Mouse (Mus musculus) gonadal fat pad, adult 2 months (tissue): ENCODE measurements around the gene Hook2. TPM values are rescaled to one million over a fixed set of nuclear protein-coding genes. Genes with fewer than 3 reads are reported as not detected.

Source experiments
- DNase-seq: peaks from one replicate; pipeline ENCODE4 v3.0.0-alpha.2; 2012; ENCODE audit warnings: low read depth
- polyA plus RNA-seq: library from polyadenylated mRNA; depleted of rRNA; stranded (reverse); fragments of >200 nt; gene quantifications from 2 replicates; pipeline ENCODE4 v1.2.3, GENCODE M21; 2012; rRNA removed

Gene Hook2
- polyA plus RNA-seq, 1 experiment = 16.5 TPM

GRCm38 (mm10) chr8:85032622-85033311, 42.4 kb downstream of the Hook2 start:
- no peak for DNase-seq

DNA sequence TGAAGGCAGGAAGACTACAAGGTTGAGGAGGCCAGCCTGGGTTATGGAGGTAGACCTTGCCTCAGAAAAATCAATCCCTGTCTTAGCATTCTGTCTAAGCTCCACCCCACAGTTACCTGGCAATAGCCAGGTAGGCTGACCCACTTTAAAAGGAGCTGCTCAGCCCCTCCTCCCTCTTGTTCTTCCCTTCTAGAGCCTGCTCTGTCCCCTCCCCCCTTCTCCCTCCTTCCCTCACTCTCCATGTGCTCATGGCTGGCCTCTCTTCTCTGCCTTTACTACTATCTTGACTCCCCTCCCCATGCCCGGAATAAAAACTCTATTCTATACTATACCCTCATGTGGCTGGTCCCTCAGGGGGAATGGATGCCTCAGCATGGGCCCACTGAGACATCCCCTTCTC, 43.5 kb downstream of the Hook2 start:
- DNase-seq = no peak

- DNase-seq = no peak
Measured at GRCm38 (mm10) chr8:85034764-85035163, 44.4 kb downstream of the Hook2 start.

GRCm38 (mm10) chr8:85035165-85035727, 44.8 kb downstream of the Hook2 start:
- no peak for DNase-seq

DNA sequence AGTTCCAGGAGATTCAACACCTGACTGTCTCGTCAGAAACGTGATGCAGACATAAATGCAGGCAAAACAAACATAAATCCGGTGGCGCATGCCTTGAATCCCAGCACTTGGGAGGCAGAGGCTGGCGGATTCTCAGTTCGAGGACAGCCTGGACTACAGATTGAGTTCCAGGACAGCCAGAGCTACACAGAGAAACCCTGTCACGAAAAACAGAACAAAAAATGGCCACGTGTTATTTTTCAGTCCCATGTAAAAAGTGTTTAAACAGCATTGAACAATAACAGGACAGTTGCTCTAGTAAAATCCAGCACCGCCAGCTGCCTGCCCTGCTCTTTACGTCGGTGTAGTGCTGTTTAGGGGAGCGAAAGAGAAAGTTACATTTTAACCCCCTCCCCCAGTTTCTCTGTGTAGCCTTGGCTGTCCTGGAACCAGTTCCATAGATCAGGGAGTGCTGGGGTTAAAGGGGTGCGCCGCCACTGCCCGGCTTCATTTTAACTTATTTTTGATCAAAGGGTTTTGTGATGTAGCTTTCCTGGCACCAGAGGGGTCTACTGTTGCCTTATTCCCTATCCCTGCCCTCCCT, 45.4 kb downstream of the Hook2 start:
- no peak for DNase-seq

- DNase-seq = no peak
Measured at GRCm38 (mm10) chr8:85036381-85036717, 45.9 kb downstream of the Hook2 start.

DNA sequence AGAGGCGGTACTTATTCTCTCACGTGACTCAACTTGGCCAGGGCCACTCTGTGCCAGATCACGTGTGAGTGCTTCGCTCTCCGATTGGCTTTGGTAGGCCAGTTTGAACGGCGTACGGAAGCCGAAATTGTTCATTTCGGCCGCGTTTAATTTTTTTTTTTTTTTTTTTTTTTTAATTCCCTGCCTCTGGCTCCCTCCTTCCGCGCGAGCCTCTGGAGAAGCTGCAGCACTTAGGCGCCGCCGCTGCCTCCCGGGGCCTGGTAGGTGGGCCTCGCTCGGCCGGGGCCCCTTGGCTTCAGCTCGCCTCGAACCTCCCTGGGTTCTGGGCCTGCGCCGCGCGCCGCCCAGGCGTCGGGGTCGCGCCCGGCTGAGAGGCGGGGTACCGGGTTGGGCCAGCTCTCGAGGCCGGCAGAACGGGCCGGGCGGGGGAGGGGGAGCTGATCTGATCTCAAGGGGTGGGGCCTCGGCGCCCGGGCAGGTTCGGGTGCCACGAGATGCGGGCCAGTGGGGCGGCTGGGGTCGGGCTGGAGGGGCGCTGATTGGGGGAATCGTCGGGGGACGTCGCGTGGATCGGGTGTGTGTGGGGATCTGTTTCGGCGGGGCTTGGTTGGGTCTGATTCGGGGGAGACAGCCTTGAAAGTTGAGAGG, 46.4 kb downstream of the Hook2 start, which contains the start of gene Tnpo2:
Gene Tnpo2 (plus strand): TSS at position 198 of the 648 bp plus-strand sequence.
- DNase-seq = no peak

DNA sequence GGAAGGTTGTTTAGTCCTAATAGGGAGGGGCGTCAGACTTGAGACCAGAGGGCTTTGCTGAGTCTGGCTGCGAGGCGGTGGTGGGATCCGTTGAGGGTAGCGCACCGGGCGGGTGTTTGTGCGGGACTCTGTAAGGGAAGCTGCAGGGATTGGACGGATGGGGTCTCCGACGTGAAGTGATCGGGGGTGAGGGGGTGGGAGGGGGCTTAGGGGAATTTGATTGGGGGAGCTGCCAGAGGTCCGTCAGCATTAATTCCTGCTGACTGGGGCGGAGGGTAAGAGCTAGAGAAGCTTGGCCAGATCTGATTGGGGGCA, 46.9 kb downstream of the Hook2 start:
- no peak for DNase-seq

- DNase-seq = no peak
Measured at GRCm38 (mm10) chr8:85037681-85038531, 47.5 kb downstream of the Hook2 start.

DNA sequence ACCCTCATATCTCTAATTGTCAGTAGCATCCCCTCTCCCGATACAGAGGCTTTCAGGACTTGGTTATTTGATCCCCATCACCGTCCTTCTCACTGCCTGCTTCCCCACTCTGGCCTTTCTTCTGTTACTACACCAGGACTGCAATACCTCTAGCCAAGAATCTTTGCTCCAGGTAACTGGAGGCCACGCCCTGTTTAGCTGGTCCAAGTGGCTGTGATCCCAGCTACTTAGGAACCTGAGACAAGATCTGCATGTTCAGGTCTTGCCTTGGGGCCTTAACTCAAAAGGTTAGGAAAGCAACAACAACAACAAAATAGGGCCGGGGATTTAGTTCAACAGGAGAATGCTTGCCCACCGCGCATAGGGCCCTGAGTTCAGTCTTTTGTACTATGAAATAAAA, 53.2 kb downstream of the Hook2 start:
- DNase-seq = peak; percentile 90

Other genes with a start within 250 kb of the Hook2 start
- 35.3 and 69.9 TPM in 2 replicates for gene Nfix, start 190.3 kb upstream of the Hook2 start, polyA plus RNA-seq
- gene Dand5, start 167.8 kb upstream of the Hook2 start, polyA plus RNA-seq = 3.7 and 5.3 TPM in 2 replicates
- gene Gadd45gip1, start 159.1 kb upstream of the Hook2 start, polyA plus RNA-seq = 14.6 and 21.4 TPM in 2 replicates
- 75.1 and 88.9 TPM in 2 replicates for gene Rad23a, start 149.9 kb upstream of the Hook2 start, polyA plus RNA-seq
- 563 and 854 TPM in 2 replicates for gene Calr, start 143.7 kb upstream of the Hook2 start, polyA plus RNA-seq
- 44.7 and 52.1 TPM in 2 replicates for gene Farsa, start 133.6 kb upstream of the Hook2 start, polyA plus RNA-seq
- gene Syce2, start 118.5 kb upstream of the Hook2 start, polyA plus RNA-seq = 3.3 and 3.7 TPM in 2 replicates
- 102 and 104 TPM in 2 replicates for gene Gcdh, start 96.7 kb upstream of the Hook2 start, polyA plus RNA-seq
- gene Klf1, start 88.7 kb upstream of the Hook2 start, polyA plus RNA-seq = 0.67 and 0.69 TPM in 2 replicates
- gene Dnase2a, start 82.0 kb upstream of the Hook2 start, polyA plus RNA-seq = 29.5 and 30.8 TPM in 2 replicates
- gene Mast1, start 53.2 kb upstream of the Hook2 start, polyA plus RNA-seq = 0.56 and 0.66 TPM in 2 replicates
- gene Rtbdn, start 43.6 kb upstream of the Hook2 start, polyA plus RNA-seq = not detected in 2 replicates
- gene Gm49661, start 21.2 kb upstream of the Hook2 start, polyA plus RNA-seq = 3.3 and 6.8 TPM in 2 replicates
- gene Prdx2, start 21.0 kb upstream of the Hook2 start, polyA plus RNA-seq = 191 and 202 TPM in 2 replicates
- 44.0 and 58.8 TPM in 2 replicates for gene Rnaseh2a, start 20.8 kb upstream of the Hook2 start, polyA plus RNA-seq
- gene Junb, start 11.9 kb upstream of the Hook2 start, polyA plus RNA-seq = 37.2 and 42.8 TPM in 2 replicates
- not detected in 2 replicates for gene Best2, start 23.9 kb downstream of the Hook2 start, polyA plus RNA-seq
- 154 and 168 TPM in 2 replicates for gene Asna1, start 34.7 kb downstream of the Hook2 start, polyA plus RNA-seq
- gene Trir, start 36.2 kb downstream of the Hook2 start, polyA plus RNA-seq = 64.2 and 100 TPM in 2 replicates
- 84.8 and 89.2 TPM in 2 replicates for gene Tnpo2, start 46.3 kb downstream of the Hook2 start, polyA plus RNA-seq
- gene Fbxw9, start 69.5 kb downstream of the Hook2 start, polyA plus RNA-seq = 56.8 and 59.4 TPM in 2 replicates
- gene Gm5741, start 77.4 kb downstream of the Hook2 start, polyA plus RNA-seq = 1.5 and 1.9 TPM in 2 replicates
- gene Dhps, start 81.2 kb downstream of the Hook2 start, polyA plus RNA-seq = 44.5 and 48.3 TPM in 2 replicates
- 170 and 198 TPM in 2 replicates for gene Wdr83os, start 90.1 kb downstream of the Hook2 start, polyA plus RNA-seq
- gene Wdr83, start 90.7 kb downstream of the Hook2 start, polyA plus RNA-seq = 33.8 and 35.7 TPM in 2 replicates
- 133 and 184 TPM in 2 replicates for gene Man2b1, start 92.7 kb downstream of the Hook2 start, polyA plus RNA-seq
- 2.5 and 2.7 TPM in 2 replicates for gene Zfp791, start 132.5 kb downstream of the Hook2 start, polyA plus RNA-seq
- not detected in 2 replicates for gene Cks1brt, start 161.3 kb downstream of the Hook2 start, polyA plus RNA-seq
- gene Olfr371, start 235.4 kb downstream of the Hook2 start, polyA plus RNA-seq = not detected in 2 replicates